Mouse (Mus musculus) heart, postnatal 4 days (tissue): ENCODE data around the gene Gm39566. TPM values are rescaled to one million over a fixed set of nuclear protein-coding genes. Genes with fewer than 3 reads are reported as not detected.

Source experiments
- DNase-seq: peaks from one replicate; pipeline ENCODE4 v3.0.0; 2021
- total RNA-seq, 2 experiments: library from RNA; stranded (reverse); gene quantifications; 2 replicates each; pipeline ENCODE4 v1.2.3; 2021

Gene Gm39566
- total RNA-seq, 2 experiments from 2014 or later, result not detected

DNA sequence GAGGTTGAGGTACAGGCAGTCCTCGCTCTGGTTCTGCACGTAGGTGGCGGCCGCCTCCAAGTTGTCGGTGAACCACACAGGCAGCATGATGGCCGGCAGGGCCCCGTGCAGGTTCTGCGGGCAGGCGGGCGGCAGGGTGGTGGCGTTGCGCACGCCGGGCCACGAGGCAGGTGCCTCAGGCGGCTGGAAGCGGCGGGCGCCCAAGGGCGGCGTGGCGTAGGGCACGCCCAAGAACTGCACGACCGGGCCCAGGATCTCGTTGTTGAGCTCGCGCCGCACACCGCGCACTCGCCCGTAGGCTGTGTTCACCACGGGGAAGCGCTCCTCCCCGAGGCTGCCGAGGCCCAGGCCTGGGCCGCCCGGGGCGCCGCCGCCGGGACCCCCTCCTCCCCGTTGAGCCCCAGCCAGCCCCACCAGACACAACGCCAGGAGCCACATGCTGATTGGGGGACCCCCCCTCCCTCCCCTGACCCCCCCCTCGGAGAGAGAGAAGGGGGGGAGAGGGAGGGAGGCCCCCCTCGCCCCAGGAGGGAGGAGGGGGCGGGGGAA is 19.0 kb upstream of the Gm39566 start:
- peak; percentile 36 for DNase-seq

DNA sequence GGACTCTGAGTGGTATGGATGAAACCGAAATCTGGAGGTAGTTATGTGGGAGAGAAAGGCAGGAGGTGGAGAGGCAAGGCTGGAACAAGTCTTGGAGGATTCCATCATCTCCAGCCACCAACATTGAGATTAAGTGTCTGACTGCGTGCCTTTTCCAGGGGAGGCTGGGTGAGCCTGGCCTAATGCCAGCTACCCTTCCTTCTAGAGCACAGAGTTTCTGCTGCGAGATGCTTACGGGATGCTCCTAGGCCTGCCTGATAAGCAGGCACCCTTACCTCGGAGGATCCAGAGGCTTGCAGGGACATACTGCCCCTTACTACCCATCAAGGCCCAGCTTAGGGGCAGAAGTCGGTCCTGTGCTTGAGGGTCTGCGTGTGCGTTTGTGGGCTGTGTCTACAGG is 18.5 kb upstream of the Gm39566 start:
- DNase-seq, result no peak

DNA sequence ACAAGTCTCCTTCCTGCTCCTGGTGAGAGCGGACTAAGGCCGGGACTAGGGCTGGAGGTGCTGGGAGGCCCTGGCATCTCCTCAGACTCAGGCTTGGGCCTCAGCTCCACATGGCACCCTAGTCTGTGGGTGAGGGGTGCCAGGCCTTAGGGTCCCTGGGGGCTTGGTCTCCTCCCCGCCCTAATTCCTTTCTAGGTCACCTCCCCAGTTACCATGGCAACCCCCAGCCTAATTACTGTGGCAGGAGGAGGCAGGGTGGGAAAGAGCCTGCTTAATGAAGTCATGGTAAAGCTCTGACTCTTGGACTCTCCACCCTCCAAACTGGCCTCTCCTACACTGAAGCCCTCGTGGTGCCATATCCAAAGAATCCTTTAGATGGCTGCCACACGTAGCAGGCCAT is 13.7 kb upstream of the Gm39566 start:
- DNase-seq, result no peak

DNA sequence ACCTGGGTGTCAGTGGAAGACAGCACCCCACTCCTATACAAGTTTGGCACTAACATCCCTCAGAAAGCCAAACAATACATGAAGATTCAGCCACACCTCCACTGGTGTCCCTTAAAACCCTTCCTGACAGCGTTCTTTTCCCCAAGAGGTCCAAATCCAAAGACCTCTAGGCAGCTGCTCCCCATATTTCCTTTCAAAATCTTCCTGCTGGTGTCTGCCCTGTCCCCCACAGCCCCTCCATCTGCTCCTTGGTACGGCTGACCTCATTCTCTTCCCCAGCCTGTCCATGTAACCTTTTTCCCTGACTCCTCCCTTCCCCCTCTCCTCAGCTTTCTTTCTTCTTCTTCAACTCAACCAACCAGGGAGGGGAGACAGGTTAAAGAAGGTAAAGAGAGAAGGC is 8.4 kb upstream of the Gm39566 start:
- no peak for DNase-seq

DNA sequence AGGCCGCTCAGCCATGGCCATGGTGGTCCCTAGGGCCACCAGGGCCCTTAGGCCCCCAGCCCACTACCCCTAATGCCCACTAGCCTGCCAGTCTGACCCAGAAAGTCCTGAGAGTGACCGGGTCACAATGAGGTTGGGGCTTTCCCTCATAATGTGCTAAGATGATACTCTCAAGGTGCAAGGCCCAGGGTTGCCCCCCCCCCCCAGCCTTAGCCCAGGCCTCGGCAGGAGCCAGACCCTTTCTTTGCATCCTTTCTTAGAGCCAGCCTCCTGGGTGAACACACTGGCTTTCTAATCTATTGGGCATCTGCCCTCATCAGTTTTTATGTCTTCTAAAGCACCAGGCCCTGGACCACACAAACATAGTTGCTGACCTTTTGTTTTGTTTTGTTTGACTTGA is 7.0 kb upstream of the Gm39566 start, which contains the start of gene Spem1:
TSS of gene Spem1 (minus strand) at position 101 of the 400 bp plus-strand sequence.
- DNase-seq, result no peak

DNA sequence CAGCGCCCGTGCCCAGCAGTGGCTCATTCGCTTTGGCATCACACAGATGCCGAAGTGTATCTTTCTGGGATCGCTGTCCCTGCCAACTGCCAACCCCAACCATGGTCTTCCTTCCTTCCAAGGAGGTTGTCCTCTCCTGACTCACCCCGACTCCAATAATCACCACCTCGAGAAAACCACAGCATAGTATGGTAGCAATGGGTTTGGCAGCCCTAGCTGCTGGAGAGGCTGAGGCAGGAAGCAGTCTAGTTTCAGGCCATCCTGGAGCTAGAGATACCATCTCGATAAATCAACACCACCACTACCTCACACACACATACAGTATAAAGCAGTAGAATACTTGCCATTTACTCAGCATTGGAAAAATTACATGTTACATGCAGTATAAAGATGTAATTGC is 3.8 kb upstream of the Gm39566 start:
- DNase-seq, result no peak

DNA sequence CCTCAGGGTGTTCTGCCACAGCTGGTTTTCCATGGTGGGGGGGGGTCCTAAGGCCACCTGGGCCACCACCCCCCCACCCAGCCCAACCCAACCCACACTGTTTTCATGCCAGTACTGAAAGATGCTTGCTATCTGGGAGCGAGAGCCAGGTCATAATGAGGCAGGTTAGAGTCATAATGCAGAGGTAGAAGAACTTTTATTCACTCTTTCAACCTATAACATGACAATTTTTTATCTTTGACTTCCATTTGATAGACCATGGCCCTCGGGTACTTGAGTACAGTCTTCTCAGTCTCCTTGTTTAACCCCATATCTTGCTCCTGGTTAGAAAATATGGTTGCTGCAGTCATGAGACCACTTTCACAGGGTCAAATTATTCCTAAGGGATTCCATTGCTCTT is 3.3 kb upstream of the Gm39566 start, which contains the start of gene Spem2:
TSS of gene Spem2 (minus strand) at position 101 of the 400 bp plus-strand sequence.
- DNase-seq, result no peak

DNA sequence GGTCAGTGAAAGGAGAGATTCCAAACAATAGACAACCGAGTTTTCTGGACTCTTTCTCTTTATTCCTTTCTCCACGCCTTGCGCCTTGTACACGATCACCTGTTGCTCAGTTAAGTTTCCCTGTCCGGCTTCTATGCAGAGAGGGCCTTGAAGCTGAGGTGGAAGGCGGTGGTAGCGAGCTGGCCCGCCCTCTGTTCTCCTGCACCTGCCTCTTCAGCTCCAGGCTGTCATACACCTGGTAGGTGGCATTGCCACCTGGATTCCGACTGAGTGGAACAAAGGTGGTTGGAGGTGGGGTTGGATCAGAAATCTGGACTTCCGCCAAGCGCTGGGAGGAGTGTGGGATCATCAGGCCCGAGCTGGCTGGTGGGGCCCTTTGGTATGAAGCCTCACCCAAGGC is 1.4 kb upstream of the Gm39566 start:
- DNase-seq, result no peak

DNA sequence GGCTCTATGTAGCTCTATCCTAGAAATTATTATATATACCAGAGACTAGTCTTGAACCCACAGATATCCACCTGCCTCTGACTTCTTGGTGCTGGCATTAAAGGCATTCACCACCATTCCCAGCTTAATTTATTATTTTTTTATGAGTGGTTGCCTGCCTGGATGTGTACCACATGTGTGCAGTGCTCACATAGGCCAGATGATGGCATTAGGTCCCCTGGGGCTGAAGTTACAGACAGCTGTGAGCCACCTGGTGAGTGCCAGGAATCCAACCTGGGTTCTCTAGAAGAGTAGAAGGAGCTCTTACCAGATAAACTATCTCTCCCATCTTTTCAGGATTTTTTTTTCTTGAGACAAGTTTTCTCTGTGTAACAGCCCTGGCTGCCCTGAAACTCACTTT is 4.8 kb downstream of the Gm39566 start:
- no peak for DNase-seq

DNA sequence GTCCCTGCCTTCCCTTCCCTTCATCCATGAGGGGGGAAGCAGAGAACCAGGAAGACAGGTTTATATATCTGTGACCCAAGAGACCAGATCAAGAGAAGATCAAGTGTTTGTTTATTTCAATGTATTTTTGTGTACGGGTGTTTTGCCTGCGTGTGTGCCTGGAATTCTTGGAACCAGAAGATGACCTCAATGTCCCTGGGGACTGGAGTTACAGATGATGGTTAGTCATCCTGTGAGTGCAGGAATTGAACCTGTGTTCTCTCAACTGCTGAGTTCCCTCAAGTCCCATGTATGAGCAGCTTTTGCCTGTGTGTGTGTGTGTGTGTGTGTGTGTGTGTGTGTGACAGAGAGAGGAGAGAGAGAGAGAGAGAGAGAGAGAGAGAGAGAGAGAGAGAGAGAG is 7.5 kb downstream of the Gm39566 start:
- no peak for DNase-seq

DNA sequence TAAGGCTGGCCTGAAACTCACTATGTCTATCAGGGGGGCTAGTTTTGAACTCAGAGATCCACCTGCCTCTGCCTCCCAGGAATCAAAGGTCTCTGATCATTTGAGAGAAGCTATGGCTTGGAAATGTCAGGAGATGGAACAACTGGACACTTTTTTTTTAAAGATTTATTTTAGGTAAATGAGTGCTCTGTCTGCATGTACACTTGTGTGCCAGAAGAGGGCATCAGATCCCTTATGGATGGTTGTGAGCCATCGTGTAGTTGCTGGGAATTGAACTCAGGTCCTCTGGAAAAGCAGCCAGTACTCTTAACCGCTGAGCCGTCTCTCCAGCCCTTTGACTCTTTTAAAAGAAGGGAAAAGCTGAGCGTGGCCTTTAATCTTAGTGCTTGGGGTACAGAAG is 8.7 kb downstream of the Gm39566 start:
- no peak for DNase-seq

DNA sequence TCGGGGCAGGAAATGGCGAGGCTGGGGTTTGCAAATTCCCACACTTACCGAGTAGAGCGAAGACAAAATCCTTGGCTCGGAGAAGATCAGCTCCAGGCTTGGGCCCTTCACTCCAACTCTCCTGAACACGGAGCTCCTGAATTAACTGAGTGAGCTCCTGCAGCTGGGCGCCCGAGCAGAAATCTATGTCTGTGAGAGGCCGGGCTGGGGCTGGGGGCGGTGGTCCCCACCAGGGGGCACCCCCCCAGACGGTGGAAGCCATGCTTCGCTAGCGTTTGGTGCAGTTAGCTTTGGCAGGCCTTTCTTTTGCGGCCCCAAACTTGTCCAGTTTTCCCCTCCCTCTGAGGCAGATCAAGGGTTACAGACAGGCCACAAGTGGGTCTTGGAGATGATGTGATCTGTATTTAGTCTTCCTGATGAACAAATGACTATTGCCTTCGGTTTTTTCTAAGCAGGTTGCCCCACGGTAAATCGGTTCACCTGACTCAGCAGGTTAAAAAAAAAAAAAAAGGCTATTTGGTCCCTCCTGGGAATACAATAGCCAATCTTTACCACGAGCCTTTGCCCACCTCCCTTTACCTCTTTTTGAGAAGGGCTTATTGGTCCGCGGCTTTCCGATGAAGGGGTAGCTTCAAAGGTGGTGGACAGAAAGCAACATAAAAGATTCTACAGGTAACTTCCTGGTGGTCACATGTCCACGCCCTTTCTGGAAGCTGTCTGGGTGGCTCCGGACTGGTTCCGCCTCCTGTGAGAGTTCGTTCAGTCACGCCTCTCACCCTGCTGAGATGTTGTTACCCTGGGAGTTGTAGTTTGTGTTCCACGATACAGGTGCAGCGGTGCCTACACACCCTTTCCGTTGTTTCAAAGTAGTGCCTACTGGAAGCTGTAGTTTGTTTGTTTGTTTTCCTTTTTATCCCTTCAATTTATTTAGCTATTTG is 9.9 kb downstream of the Gm39566 start, which contains the start of gene Tmem102:
TSS of gene Tmem102 (minus strand) at position 653 of the 938 bp plus-strand sequence.
- no peak for DNase-seq

DNA sequence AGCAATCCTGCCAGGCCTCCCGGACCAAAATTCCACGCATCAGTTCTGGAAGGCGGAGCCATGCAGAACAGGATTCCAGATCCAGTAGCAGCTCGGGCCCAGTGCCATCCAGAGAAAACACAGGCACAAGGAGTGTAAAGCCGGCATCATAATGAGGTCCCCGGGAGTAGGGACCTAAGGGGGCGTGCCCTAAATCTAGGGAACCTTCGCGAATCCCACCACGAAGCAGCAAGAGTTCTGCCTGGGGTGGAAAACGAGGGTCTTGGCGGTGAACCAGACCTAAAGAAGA is 10.5 kb downstream of the Gm39566 start:
- peak; percentile 55 for DNase-seq

DNA sequence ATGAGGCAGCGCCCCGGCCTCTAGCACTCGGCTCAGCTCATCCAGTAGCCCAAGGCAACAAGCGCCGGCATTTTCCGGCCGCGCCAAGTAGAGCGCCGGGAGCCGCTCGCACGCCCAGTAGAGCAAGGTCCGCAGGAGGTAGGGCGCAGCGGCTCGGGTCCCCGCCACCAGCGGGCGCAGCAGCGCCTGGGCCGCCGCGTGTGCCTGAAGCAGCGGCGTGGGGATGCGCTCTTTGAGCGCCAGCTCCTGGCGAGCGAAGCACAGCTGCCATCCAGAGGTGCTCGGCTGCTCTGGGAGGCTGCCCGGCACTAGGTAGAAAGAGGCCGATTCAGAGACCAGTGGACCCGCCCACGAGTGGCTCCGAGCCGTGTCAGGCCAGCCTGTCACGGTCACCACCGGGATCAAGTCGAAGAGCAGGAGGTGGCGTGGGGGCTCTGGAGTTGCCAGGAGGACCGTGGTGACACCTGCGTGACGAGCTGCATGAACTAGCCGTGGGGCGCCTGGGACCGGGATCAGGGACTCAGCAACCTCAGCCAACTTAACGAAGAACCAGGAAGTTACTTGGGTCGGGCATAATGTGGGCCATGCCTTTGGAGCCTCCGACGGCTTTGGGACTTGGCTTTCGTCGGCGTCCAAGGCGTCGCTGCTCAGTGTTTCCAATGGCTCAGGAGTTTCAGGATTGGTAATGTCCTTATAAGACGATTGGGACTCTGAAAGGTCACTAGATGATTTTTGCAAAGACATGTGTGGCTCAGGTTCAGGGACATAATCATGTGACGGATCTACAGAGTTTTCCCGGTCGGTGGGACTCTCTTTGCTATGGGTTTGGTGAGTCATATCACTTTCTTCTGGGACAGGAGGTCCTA is 11.1 kb downstream of the Gm39566 start:
- DNase-seq, result peak; percentile 82

DNA sequence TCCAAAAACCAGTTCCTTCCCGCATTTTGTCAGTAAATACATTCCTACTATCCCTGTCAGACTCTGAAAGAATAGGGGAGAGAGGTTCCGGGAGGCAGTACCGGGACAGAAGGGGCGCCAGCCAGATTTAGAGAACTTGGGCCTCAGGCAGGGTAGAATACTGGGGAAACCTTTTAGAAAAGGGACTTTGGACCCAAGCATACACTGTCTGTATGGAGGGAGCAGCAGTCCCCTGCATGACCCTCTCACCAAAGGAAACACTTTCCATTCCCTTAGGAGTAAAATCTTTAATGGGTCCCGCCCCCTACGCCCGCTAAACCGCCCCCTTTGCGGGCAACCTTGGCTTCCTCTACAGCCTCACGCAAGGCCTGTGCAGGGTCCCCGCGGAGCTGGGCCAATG is 11.8 kb downstream of the Gm39566 start:
- DNase-seq, result no peak

DNA sequence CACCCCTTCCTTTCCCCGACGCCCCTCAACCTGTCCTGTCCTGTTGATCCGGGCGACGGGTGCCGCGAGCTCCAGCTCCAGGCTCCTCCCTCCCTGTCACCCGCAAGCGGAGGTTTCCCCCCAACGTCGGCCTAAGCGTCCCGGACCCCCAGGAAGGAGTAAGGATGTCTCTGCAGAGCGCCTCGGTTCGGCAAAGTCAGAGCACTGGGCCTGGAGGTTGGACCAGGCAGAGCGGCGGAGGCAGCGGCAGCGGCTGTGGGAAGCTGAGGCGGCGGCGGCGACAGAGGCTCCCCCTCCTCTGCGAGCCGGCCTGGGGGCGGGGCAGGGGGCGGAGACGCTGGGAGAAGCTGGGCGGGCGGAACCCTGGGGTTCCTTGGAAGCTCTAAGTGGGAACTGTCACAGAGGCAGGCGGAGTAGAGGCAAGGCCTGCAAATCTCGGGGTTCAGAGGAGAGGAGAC is 12.4 kb downstream of the Gm39566 start:
- DNase-seq, result peak; percentile 89

DNA sequence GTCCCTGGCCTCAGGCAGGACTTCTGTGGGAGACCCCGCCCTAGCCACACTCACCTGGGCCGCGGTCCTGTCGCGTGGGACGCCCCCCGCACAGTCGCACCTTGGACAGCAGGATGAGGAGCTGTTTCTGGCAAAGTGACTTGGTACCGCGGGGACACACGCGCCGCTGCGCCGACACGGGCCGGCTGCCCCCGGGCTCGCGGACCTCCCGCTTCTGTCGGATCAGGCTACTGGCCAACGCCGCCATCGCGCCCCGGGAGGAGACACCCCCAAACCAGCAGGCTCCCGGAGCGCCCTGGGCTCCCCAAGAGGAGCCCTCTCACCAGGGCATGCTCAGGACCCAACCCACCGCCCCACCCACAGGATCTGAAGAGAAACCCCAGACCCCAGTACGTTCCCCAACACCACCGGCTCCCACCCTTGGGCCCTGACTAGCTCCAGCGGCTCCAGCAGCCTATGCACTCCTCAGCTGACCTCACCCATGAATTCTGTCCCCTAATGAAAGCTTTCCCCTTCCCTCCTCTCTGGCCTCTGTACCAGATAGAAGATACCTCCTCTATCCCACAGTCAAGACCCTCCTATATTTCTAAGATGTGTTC is 13.6 kb downstream of the Gm39566 start, which contains the start of gene Fgf11:
TSS of gene Fgf11 (minus strand) at position 479 of the 599 bp plus-strand sequence.
- DNase-seq, result no peak

DNA sequence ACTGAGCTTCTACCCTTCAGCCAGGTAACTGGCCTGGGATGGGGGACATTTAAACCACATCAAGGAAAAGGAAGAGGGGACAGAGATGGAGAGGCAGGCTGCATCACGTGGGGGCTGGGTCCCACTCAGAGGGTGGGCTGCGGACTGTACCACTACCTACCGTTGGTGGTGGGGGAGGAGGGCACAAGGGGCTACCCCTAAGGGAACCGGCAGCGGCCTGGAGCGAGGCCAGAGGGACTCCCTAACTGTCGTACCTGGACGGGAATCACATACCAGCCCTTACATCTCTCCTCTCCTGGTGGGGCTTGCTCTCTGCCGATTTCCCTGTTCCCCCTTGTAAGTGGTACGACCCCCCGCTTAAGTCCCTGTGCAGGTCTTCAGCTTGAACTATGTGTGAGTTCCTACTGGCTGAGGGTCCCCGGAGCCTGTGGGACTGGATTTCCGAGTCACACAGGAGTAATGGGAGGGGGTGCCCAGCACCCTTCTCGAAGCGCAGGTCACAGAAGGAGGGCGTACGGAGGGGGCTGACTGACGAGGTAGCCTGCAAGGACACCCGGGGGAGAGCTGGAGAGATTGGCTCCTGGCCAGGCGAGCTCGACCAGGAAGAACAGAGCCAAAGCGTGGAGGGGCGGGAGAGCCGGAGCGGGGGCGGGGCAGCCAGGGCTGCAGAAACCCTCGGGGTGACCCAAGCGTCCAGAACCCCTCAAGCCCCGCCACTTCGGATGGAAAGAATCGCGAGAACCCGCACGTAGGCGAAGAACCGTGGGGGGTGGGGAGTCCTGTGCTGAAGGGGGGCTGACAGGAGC is 14.5 kb downstream of the Gm39566 start:
- DNase-seq, result peak; percentile 79

DNA sequence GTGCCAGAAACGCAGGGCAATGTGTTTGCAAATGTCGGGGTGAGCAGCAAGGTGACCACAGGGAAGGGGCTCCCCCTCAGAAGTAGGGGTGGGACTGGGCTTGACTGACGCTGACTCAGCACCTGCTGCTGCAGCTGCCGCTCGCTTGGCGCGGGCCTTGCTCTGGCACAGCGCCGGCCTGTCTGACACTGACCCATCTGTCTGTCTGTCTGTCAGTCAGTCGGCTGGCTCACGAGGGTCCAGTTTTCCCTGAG is 15.0 kb downstream of the Gm39566 start:
- peak; percentile 41 for DNase-seq

DNA sequence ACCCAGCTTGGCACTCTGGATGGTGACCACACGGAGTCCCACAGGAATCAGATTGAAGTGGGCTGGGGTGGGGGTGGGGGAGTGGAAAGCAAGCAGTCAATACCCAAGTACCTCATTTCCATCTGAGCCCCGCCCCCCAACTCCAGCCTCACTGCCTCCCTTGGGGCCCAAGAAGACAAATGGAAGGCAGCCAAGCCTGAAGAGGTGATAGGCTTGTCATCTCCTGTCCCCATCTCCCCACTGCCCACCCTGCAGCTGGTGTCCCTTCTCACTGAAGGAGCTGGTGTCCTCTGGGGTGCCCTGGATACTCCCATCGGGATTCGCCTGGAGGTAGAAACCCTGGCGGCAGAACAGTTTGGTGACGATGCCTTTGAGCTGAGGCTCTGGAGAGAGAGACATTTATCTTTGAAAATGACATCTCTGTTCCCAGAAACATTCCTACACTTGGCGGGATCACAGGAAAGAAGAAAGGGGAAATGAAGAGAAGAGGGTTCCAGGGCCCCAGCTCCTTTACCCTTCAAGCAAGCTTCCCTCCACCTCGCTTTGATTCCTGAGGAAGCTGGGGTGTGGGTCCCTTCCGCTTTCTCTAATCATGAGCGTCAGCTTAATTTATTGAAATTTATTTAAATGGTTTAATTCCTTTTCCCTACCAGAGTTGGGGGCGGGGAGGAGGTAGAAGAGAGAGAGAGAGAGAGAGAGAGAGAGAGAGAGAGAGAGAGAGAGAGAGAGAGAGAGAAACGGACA is 15.5 kb downstream of the Gm39566 start:
- no peak for DNase-seq

DNA sequence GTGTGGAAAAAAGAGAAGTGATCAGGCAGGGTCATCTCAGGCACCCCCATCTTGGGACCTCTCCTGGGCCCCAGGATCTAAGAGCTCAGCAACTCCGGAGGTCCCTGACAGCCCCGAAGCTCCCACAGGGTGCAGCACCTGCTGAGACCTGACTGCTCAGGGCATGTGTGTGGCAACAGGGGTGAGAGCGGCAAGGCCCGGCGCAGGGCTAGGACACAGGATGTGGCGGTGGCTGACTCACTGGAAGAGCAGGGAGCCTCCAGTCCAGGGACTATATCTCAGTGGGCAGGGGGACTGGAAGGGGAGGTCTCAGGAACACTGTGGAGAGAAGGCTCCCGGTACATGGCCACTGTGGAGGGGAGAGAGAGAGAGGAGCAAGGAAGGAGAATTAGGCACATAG is 17.2 kb downstream of the Gm39566 start:
- no peak for DNase-seq
